Mouse (Mus musculus) heart, embryonic 12.5 days (tissue): ENCODE data around the gene Rbpjl. TPM values are rescaled to one million over a fixed set of nuclear protein-coding genes. Genes with fewer than 3 reads are reported as not detected.

ENCODE experiments used
- ATAC-seq: fragments of 200-750 bp; cut with Nextera tagmentation; 2 replicates; pipeline ENCODE4 v1.8.0; 2017; ENCODE audit warnings: moderate TSS enrichment, moderate library complexity; ENCODE audit not compliant: insufficient number of reproducible peaks, low FRiP score
- H3K27ac ChIP-seq: fragments of 300-500 bp; sonication (generic); 2 replicates; pipeline ENCODE4 v1.5.1; 2016; ENCODE audit warnings: mild to moderate bottlenecking, moderate library complexity; ENCODE audit not compliant: poor library complexity, severe bottlenecking
- H3K27me3 ChIP-seq: fragments of 300-500 bp; sonication (generic); replicated peaks from 2 replicates; pipeline ENCODE4 v1.6.1; 2016; ENCODE audit warnings: mild to moderate bottlenecking, moderate library complexity
- H3K36me3 ChIP-seq: fragments of 300-500 bp; sonication (generic); 2 replicates; pipeline ENCODE4 v1.6.1; 2016; ENCODE audit warnings: mild to moderate bottlenecking, moderate library complexity
- H3K4me1 ChIP-seq: fragments of 300-500 bp; sonication (generic); replicated peaks from 2 replicates; pipeline ENCODE4 v1.6.1; 2016; ENCODE audit warnings: mild to moderate bottlenecking
- H3K4me2 ChIP-seq: fragments of 300-500 bp; sonication (generic); 2 replicates; pipeline ENCODE4 v1.6.1; 2016; ENCODE audit warnings: mild to moderate bottlenecking, moderate library complexity
- H3K4me3 ChIP-seq: fragments of 300-500 bp; sonication (generic); 2 replicates; pipeline ENCODE4 v1.5.1; 2016; ENCODE audit warnings: mild to moderate bottlenecking
- H3K9ac ChIP-seq: fragments of 300-500 bp; sonication (generic); 2 replicates; pipeline ENCODE4 v1.6.1; 2016; ENCODE audit warnings: mild to moderate bottlenecking, moderate library complexity
- H3K9me3 ChIP-seq: fragments of 300-500 bp; sonication (generic); replicated peaks from 2 replicates; pipeline ENCODE4 v1.6.1; 2016; ENCODE audit warnings: mild to moderate bottlenecking, moderate library complexity
- WGBS: fragments of 180-500 bp; shearing (Covaris S2); methylation state at CpG from one replicate; pipeline ENCODE4 v1.1.7; 2016; 5-methylcytosine and 5-hydroxymethylcytosine counted together
- polyA plus RNA-seq: library from polyadenylated mRNA; unstranded; fragments of >200 nt; fragmentation: Nextera tagmentation; extraction: Ambion mirVana; gene quantifications from 2 replicates; pipeline ENCODE4 v1.2.1, GENCODE M21; 2016

Gene Rbpjl
- polyA plus RNA-seq, 1 experiment from 2014 or later: 0.19 TPM

DNA sequence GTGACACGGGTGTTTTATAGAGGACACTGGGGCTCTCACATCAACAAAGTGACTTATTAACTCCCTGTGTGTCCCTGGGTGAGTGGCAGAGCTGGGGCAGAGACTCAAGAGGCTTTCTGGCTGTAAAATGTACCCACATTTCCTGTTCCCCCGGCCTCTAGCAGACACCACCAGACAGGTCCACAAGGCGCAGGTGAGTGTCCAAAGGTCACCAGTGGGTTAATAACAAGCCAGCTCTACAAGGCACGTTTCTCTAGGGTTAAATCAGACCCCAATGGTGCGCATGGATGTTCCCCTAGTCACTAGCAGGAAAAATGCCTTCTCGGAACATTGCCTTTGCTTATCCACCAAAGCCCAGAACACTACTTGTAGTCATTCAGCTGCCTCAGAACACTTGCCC is 34.8 kb downstream of the Rbpjl start:
- Histone ChIP-seq H3K27me3 (peaks cover 4% of the 10 kb centered on the region; the same call in 1 of the 2 replicates), H3K9me3 (no peaks in the 10 kb centered on the region), H3K36me3 (no peaks in the 10 kb centered on the region), H3K4me2 (no peak overlapping the region; the same call in 1 of the 2 replicates), H3K9ac (no peak overlapping the region), H3K4me1 (peaks cover 91% of the 10 kb centered on the region), H3K4me3 (no peak overlapping the region), H3K27ac (no peak overlapping the region)
- no peak for ATAC-seq
- WGBS: 63% methylated on average over 6 of the region's 6 CpGs

DNA sequence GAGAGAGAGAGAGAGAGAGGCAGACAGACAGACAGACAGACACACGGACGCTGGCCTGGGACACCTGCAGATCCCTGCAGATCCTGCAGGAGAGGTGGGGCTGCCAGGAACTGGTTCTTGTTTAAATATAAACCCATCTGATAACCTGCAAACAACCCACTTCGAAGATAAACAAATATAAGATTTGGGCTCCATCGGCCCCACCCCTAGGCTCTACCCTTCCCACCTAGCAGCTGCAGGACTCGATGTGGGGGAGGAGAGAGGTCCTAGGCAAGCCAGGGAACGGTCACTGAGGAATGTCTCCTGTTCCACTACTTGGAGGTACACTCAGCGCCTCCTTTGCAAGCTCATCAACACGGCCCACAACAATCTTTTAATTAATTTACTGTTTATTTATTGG is 35.3 kb downstream of the Rbpjl start:
- H3K9me3 ChIP-seq: no peaks in the 10 kb centered on the region
- H3K27me3 ChIP-seq: peaks cover 4% of the 10 kb centered on the region; the same call in 1 of the 2 replicates
- H3K4me3 ChIP-seq: no peak overlapping the region
- ATAC-seq: no peak
- 49% methylated on average over 8 of the region's 8 CpGs for WGBS
- H3K36me3 ChIP-seq: no peaks in the 10 kb centered on the region
- H3K4me2 ChIP-seq: no peak overlapping the region; the same call in 1 of the 2 replicates
- H3K9ac ChIP-seq: no peak overlapping the region
- peaks cover 86% of the 10 kb centered on the region for H3K4me1 ChIP-seq
- H3K27ac ChIP-seq: no peak overlapping the region

DNA sequence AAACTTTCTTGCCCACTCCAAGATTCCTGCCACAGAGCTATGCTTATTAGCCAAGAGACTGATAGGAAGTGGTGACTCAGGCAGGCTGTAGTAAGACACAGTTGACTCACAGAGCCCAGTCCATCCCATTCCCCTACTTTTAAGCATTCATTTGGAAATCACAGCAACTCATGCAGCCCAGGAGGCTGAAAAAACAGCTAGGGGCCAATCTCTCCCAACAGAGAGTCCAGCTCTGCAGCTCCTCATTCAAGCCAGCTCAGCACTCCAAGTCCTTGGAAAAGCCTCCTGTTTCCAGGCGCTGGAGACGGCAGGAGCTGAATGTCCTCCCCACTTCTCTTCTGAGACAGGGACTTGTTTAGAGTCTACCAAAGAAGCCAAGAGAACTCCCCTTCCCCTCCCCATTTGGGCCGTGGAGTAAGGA is 36.1 kb downstream of the Rbpjl start:
- Histone ChIP-seq H3K4me3 (no peak overlapping the region), H3K36me3 (no peaks in the 10 kb centered on the region), H3K9me3 (no peaks in the 10 kb centered on the region), H3K27me3 (peaks cover 4% of the 10 kb centered on the region; the same call in 1 of the 2 replicates), H3K9ac (no peak overlapping the region), H3K27ac (no peak overlapping the region), H3K4me2 (no peak overlapping the region), H3K4me1 (peaks cover 88% of the 10 kb centered on the region)
- ATAC-seq: no peak
- 41% methylated on average over 3 of the region's 3 CpGs for WGBS

- H3K9me3 ChIP-seq: no peaks in the 10 kb centered on the region
- ATAC-seq: no peak
- WGBS: 72% methylated on average over 5 of the region's 5 CpGs
- no peaks in the 10 kb centered on the region for H3K36me3 ChIP-seq
- H3K9ac ChIP-seq: no peak overlapping the region
- H3K4me2 ChIP-seq: no peak overlapping the region
- peaks cover 78% of the 10 kb centered on the region for H3K4me1 ChIP-seq
- H3K4me3 ChIP-seq: no peak overlapping the region
- H3K27ac ChIP-seq: no peak overlapping the region
- H3K27me3 ChIP-seq: peaks cover 4% of the 10 kb centered on the region; the same call in 1 of the 2 replicates
Observed at GRCm38 (mm10) chr2:164440314-164440713, 37.4 kb downstream of the Rbpjl start.

GRCm38 (mm10) chr2:164441155-164441554 is 38.2 kb downstream of the Rbpjl start:
- H3K27me3 ChIP-seq: peaks cover 4% of the 10 kb centered on the region; the same call in 1 of the 2 replicates
- 37% methylated on average over 8 of the region's 8 CpGs for WGBS

DNA sequence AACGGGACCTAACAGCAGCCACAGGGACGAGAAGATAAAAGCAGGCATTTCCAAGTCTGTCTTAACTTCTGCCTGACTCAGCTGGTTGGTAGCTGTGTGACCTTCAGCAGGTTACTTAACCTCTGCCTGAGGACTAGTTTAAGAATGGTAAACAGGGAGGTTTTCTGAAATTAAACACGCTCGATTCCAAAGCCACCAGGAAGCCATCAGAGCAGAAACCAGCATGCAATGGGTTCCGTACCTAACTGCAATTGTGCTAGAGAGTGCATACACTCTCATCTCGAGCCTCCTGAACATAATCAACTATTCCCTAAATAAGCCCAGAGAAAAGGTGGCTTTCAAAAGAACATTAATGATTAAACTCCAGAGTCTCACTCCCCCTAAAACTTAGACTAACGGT is 38.8 kb downstream of the Rbpjl start:
- H3K9me3 ChIP-seq: no peaks in the 10 kb centered on the region
- 28% methylated on average over 7 of the region's 7 CpGs for WGBS
- peak overlapping the region; percentile 83 for H3K4me2 ChIP-seq
- no peak overlapping the region for H3K27ac ChIP-seq
- ATAC-seq: no peak
- peak overlapping the region; percentile 86 for H3K9ac ChIP-seq
- no peaks in the 10 kb centered on the region for H3K36me3 ChIP-seq
- H3K4me1 ChIP-seq: peaks cover 63% of the 10 kb centered on the region
- H3K27me3 ChIP-seq: peaks cover 4% of the 10 kb centered on the region; the same call in 1 of the 2 replicates
- H3K4me3 ChIP-seq: peak overlapping the region; percentile 74

More at GRCm38 (mm10) chr2:164441155-164441554, 38.2 kb downstream of the Rbpjl start:
- Histone ChIP-seq H3K27ac (no peak overlapping the region), H3K36me3 (no peaks in the 10 kb centered on the region), H3K4me1 (peaks cover 69% of the 10 kb centered on the region), H3K4me2 (peak overlapping the region; percentile 83), H3K9ac (peak overlapping the region; percentile 86), H3K4me3 (peak overlapping the region; percentile 74; the same call in 1 of the 2 replicates), H3K9me3 (no peaks in the 10 kb centered on the region)
- ATAC-seq: no peak

GRCm38 (mm10) chr2:164442315-164443050 is 39.5 kb downstream of the Rbpjl start:
- H3K9ac ChIP-seq: peak overlapping the region; percentile 86
- H3K4me2 ChIP-seq: peak overlapping the region; percentile 83
- no peaks in the 10 kb centered on the region for H3K9me3 ChIP-seq
- peak overlapping the region; percentile 74 for H3K27ac ChIP-seq
- peaks cover 4% of the 10 kb centered on the region; the same call in 1 of the 2 replicates for H3K27me3 ChIP-seq
- peaks cover 56% of the 10 kb centered on the region for H3K4me1 ChIP-seq
- H3K4me3 ChIP-seq: peak overlapping the region; percentile 74
- peak; percentile 54 for ATAC-seq
- H3K36me3 ChIP-seq: no peaks in the 10 kb centered on the region
- 2% methylated on average over 29 of the region's 29 CpGs for WGBS

DNA sequence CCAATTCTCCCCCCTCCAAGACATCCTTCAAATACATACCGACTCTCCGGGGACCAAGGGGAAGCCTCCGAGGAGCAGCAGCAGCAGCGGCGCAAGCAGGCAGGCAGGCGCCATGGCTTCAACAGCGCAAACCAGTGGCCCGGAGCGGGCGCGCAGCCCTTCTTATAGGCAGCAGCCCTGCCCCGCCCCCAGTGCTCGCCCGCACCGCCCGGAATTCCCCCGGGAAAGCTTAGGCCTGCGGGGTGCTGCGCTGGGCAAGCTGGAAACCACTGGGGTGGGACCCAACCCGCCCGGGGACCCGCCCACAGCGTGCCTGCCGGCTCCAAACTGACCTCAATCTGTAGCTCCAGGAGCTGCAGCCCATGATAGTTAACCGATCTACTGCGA is 40.1 kb downstream of the Rbpjl start:
- peak overlapping the region; percentile 83 for H3K4me2 ChIP-seq
- peaks cover 51% of the 10 kb centered on the region for H3K4me1 ChIP-seq
- H3K9ac ChIP-seq: peak overlapping the region; percentile 86
- WGBS: 1% methylated on average over 23 of the region's 26 CpGs
- H3K27me3 ChIP-seq: peaks cover 4% of the 10 kb centered on the region; the same call in 1 of the 2 replicates
- ATAC-seq: peak; percentile 86
- no peaks in the 10 kb centered on the region for H3K36me3 ChIP-seq
- peak overlapping the region; percentile 74 for H3K4me3 ChIP-seq
- H3K9me3 ChIP-seq: no peaks in the 10 kb centered on the region
- H3K27ac ChIP-seq: peak overlapping the region; percentile 74

DNA sequence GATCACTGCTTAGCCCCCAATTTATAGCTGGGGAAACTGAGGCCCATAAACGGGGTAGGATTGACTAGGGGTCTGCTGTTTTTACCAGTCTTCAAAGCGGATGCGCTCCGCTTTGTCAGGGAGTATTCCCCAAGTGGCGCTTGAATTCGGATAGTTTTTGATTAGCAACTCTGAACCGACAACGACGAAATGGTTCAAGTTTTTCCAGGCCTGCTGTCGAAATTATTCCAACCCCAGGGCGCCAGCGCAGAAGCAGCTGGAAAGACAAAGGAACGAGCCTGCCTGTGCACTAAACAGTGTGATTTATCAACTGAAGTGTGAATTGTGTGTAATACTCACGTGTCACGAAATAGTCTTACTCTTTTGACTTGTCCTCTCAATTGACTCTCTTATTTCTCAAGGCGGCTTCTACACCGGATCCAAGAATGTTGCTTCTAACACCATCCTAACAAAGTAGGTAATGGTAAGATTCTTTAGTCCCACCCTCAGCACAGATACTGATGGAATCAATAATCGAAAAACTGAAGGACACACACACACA is 40.6 kb downstream of the Rbpjl start, which contains the start of gene Sdc4:
TSS of gene Sdc4 (minus strand) at position 428 of the 541 bp plus-strand sequence.
- no peak for ATAC-seq
- peaks cover 46% of the 10 kb centered on the region for H3K4me1 ChIP-seq
- no peaks in the 10 kb centered on the region for H3K36me3 ChIP-seq
- H3K27ac ChIP-seq: peak within 1 kb of the TSS; percentile 74
- no peaks in the 10 kb centered on the region for H3K9me3 ChIP-seq
- H3K27me3 ChIP-seq: peaks cover 4% of the 10 kb centered on the region; the same call in 1 of the 2 replicates
- H3K9ac ChIP-seq: peak within 1 kb of the TSS; percentile 86
- H3K4me3 ChIP-seq: peak within 1 kb of the TSS; percentile 74
- 8% methylated on average over 18 of the region's 18 CpGs for WGBS
- peak within 1 kb of the TSS; percentile 83 for H3K4me2 ChIP-seq

- H3K9me3 ChIP-seq: no peaks in the 10 kb centered on the region
- no peak overlapping the region for H3K27ac ChIP-seq
Observed at GRCm38 (mm10) chr2:164444701-164445100, 41.8 kb downstream of the Rbpjl start.

DNA sequence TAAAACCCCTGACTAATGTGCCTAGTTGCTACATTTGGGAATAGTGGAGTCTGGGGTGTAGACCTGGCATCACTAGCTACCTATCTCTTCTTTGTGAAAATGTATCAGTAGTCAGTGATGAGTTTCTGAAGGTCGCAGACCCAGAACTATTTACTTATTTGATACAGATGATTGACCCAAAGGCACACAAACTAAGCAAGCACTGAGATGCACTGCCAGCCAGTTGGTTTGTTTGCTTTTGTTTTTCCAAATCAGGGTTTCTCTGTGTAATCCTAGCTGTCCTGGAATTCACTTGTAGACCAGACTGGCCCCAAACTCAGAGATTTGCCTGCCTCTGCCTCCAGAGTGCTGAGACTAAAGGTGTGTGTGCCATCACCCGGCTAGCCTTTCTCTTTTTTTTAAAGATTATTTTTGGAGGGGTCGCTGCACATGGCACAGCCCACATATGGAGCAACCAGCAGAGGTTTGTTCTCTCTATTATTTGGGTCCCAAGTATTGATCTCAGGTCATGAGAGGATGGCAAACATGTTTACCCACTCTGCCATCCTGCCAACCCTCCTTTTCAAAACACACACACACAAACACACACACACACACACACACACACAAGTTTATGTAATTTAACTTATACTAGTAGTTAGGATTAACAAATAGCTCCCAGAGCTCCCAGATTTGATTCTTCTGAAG is 42.6 kb downstream of the Rbpjl start:
- peaks cover 4% of the 10 kb centered on the region; the same call in 1 of the 2 replicates for H3K27me3 ChIP-seq
- no peak overlapping the region for H3K4me2 ChIP-seq
- no peak for ATAC-seq
- no peak overlapping the region for H3K4me3 ChIP-seq
- peaks cover 42% of the 10 kb centered on the region for H3K4me1 ChIP-seq
- no peaks in the 10 kb centered on the region for H3K9me3 ChIP-seq
- H3K36me3 ChIP-seq: no peaks in the 10 kb centered on the region
- H3K27ac ChIP-seq: no peak overlapping the region
- WGBS: 71% methylated on average over 3 of the region's 3 CpGs
- no peak overlapping the region for H3K9ac ChIP-seq

More at GRCm38 (mm10) chr2:164444701-164445100, 41.8 kb downstream of the Rbpjl start:
- WGBS: 71% methylated on average over 2 of the region's 2 CpGs
- H3K27me3 ChIP-seq: peaks cover 4% of the 10 kb centered on the region; the same call in 1 of the 2 replicates
- H3K9ac ChIP-seq: no peak overlapping the region
- H3K4me1 ChIP-seq: peaks cover 46% of the 10 kb centered on the region
- ATAC-seq: no peak
- H3K4me3 ChIP-seq: no peak overlapping the region
- no peaks in the 10 kb centered on the region for H3K36me3 ChIP-seq
- no peak overlapping the region for H3K4me2 ChIP-seq
